ENCODE assay signal across 12 mouse cellular contexts in the genomic region with DNA sequence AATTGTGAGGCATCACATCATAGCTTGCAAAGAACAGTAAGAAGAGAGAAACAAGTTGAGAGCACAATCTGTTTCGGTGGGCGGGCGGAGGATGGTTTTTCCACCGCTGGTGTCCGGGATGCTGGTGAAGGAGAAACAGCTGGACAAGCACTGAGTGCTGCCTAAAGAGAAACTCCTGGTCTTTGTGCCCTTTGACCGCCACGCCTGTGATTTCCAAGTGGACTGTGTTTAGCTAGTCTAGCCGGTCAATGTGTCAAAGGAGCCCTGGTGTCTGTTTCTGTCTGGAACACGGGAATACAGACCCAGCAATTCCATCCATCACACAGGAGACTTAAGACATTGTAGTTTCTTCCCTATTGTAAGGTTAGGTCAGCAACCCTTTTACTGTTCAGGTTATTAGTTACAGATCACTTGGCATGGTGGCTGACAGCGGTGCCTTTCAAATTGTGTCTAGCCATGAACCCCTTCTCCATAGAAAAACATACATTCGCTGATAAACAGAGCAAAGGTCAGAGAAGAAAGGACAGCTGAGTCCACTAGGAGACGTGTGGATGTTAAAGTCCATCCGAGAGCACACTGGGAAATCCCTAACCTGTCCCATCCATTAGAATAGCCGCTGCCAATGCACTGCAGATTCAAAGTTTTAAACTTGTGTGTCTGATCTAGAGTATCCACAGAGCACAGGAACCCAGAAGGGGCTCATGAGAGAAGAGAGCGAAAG. TPM values are rescaled to one million over a fixed set of nuclear protein-coding genes. Genes with fewer than 3 reads are reported as not detected.
A peak's percentile ranks its signal among the peaks of the same experiment; 100 is the strongest.
DNase-seq lines count a peak whose midpoint lies in the region; ATAC-seq lines count a peak whose summit lies in the region.
"Had no signal": no experiment of that assay in that cellular context is flagged by ENCODE, and none has a peak within 500 bp of the region (broad histone marks: within the 10 kb centered on the region; RNA-seq: fewer than 3 reads in every experiment).

No protein-coding gene starts in this region.

- peak; percentile 68 for DNase-seq in embryo, embryonic 10.5 days (ENCODE audit: low spot score)
- peak; percentile 35 to 66 for DNase-seq in kidney, postnatal 4 days
- peak; percentile 79 for DNase-seq in lung, postnatal 10 days
- DNase-seq in adrenal gland, adult 8-10 months, result no peak
- DNase-seq in thymus, postnatal 25 days, result no peak
- DNase-seq in layer of hippocampus, adult 9-11 months, result no peak
- DNase-seq: adrenal gland, postnatal 25 days; cerebellum, adult 11 months; gastrocnemius, postnatal 10 days had no signal

- H3K27ac ChIP-seq in intestine, embryonic 15.5 days, result no peak overlapping the region
- H3K27ac ChIP-seq: macrophage had no signal

- H3K27me3 ChIP-seq in intestine, embryonic 15.5 days (replicated peaks), result no peaks in the 10 kb centered on the region

- WGBS in intestine, embryonic 15.5 days, result 64% methylated on average over 15 of the region's 15 CpGs

- 0 out of 2 replicates have a peak, but pooled peaks cover 8% of the 10 kb centered on the region for H3K36me3 ChIP-seq in intestine, embryonic 15.5 days

- 0 out of 2 replicates have a peak, but pooled peaks cover 7% of the 10 kb centered on the region for H3K4me1 ChIP-seq in intestine, embryonic 15.5 days (replicated peaks)

- no peak overlapping the region; the same call in 1 of the 2 replicates for H3K4me2 ChIP-seq in intestine, embryonic 15.5 days (replicated peaks)

- no peaks in the 10 kb centered on the region for H3K9me3 ChIP-seq in intestine, embryonic 15.5 days

- H3K9ac ChIP-seq in intestine, embryonic 15.5 days, result no peak overlapping the region

- peak; percentile 46; the same call in 1 of the 2 replicates for ATAC-seq in intestine, embryonic 15.5 days

- no peak overlapping the region for H3K4me3 ChIP-seq in intestine, embryonic 15.5 days (replicated peaks)

RNA-seq across cellular contexts. Expression of a gene that starts 8.0 kb away (rescaled TPM):
- 265 and 272 TPM in 2 replicates for polyA plus RNA-seq in intestine, embryonic 15.5 days (2015; fragmentation: Nextera tagmentation; extraction: Ambion mirVana)
- total RNA-seq in adrenal gland, adult 8-10 months (2022), result 100 to 1,000 TPM; 375 to 489 (median 428) TPM

RNA-seq across cellular contexts. Expression of a gene that starts 39.1 kb away (rescaled TPM):
- polyA plus RNA-seq in intestine, embryonic 15.5 days (2015; fragmentation: Nextera tagmentation; extraction: Ambion mirVana), result 6.4 and 7.7 TPM in 2 replicates
- 10 to 100 TPM; 11.6 to 19.1 (median 12.0) TPM for total RNA-seq in adrenal gland, adult 8-10 months (2022)
- total RNA-seq: monocyte, adult 5-6 weeks had no signal

Comparison
In these comparisons a context has a peak if more than half of its experiments do, and no peak if none do; other contexts are left out.
1. DNase-seq: peak in embryo, embryonic 10.5 days (single experiment), kidney, postnatal 4 days (2 of 2) and lung, postnatal 10 days (single experiment); none in adrenal gland, adult 8-10 months (single experiment), thymus, postnatal 25 days (single experiment) and layer of hippocampus, adult 9-11 months (single experiment).